Mouse (Mus musculus) MEL (cell line): ENCODE data around the gene Mmaa. TPM values are rescaled to one million over a fixed set of nuclear protein-coding genes. Genes with fewer than 3 reads are reported as not detected.

Experiments
- DNase-seq: peaks from one replicate; pipeline ENCODE4 v3.0.0; 2011; ENCODE audit warnings: low read depth, low spot score
- H3K27ac ChIP-seq: 2 replicates; pipeline ENCODE4 v1.5.1; 2012; ENCODE audit warnings: low read depth, mild to moderate bottlenecking, control low read depth, low read length, moderate library complexity; ENCODE audit not compliant: control insufficient read depth
- H3K27me3 ChIP-seq, 2 experiments: fragments of 150-350 bp in 1 of 2; sonication (generic) in 1 of 2; 2 replicates each; pipeline ENCODE4 v1.6.1; 2012; ENCODE audit warnings: low read length in 2 of 2, mild to moderate bottlenecking in 2 of 2, improper control_type of control experiment in 1 of 2, moderate library complexity in 1 of 2; ENCODE audit not compliant: insufficient read depth in 2 of 2, control insufficient read depth in 1 of 2
- H3K36me3 ChIP-seq, 2 experiments: 2 replicates each; pipeline ENCODE4 v1.6.1; 2012 to 2014; ENCODE audit warnings: low read length in 2 of 2, improper control_type of control experiment in 1 of 2, inconsistent platforms in 1 of 2, mild to moderate bottlenecking in 1 of 2; ENCODE audit not compliant: insufficient read depth in 2 of 2, control insufficient read depth in 1 of 2
- H3K4me1 ChIP-seq, 2 experiments: fragments of 150-350 bp in 1 of 2; sonication (generic) in 1 of 2; 2 replicates each; pipeline ENCODE4 v1.6.1; 2012; ENCODE audit warnings: low read length in 2 of 2, improper control_type of control experiment in 1 of 2, mild to moderate bottlenecking in 1 of 2; ENCODE audit not compliant: insufficient read depth in 2 of 2, control insufficient read depth in 1 of 2
- H3K4me3 ChIP-seq, 2 experiments: fragments of 150-350 bp in 1 of 2; sonication (generic) in 1 of 2; 2 replicates each; pipeline ENCODE4 v1.5.1; 2012; ENCODE audit warnings: low read depth in 2 of 2, low read length in 2 of 2, mild to moderate bottlenecking in 2 of 2, moderate library complexity in 2 of 2, control low read depth in 1 of 2, improper control_type of control experiment in 1 of 2; ENCODE audit not compliant: control insufficient read depth in 1 of 2, insufficient read depth in 1 of 2
- H3K79me2 ChIP-seq: 2 replicates; pipeline ENCODE4 v1.6.1; 2012; ENCODE audit warnings: mild to moderate bottlenecking, low read length, moderate library complexity; ENCODE audit not compliant: control insufficient read depth, poor library complexity, insufficient read depth
- H3K9ac ChIP-seq: 2 replicates; pipeline ENCODE4 v1.6.1; 2012; ENCODE audit warnings: low read depth, mild to moderate bottlenecking, control low read depth, low read length, moderate library complexity; ENCODE audit not compliant: control insufficient read depth, poor library complexity, severe bottlenecking
- H3K9me3 ChIP-seq: fragments of 150-350 bp; sonication (generic); replicated peaks from 2 replicates; pipeline ENCODE4 v1.6.1; 2012; ENCODE audit warnings: mild to moderate bottlenecking, low read length, improper control_type of control experiment, moderate library complexity; ENCODE audit not compliant: insufficient read depth
- CHD2 ChIP-seq: IDR thresholded peaks from 2 replicates; pipeline ENCODE4 v1.6.1; 2011; ENCODE audit warnings: low read length, improper control_type of control experiment
- CTCF ChIP-seq, 3 experiments: IDR thresholded peaks in 2 of 3; conservative IDR thresholded peaks in 1 of 3; 2 replicates each; pipeline ENCODE4 v1.5.1; 2011 to 2012; ENCODE audit warnings: low read length in 3 of 3, low read depth in 2 of 3, mild to moderate bottlenecking in 2 of 3, improper control_type of control experiment in 1 of 3, inconsistent platforms in 1 of 3, mixed read lengths in 1 of 3, moderate library complexity in 1 of 3; ENCODE audit not compliant: control insufficient read depth in 1 of 3, insufficient read depth in 1 of 3, poor library complexity in 1 of 3, severe bottlenecking in 1 of 3
- E2F4 ChIP-seq: IDR thresholded peaks from 2 replicates; pipeline ENCODE4 v1.6.1; 2011; ENCODE audit warnings: low read depth, low read length, improper control_type of control experiment, borderline replicate concordance
- ELF1 ChIP-seq: IDR thresholded peaks from 2 replicates; pipeline ENCODE4 v1.6.1; 2014; ENCODE audit warnings: low read depth, mild to moderate bottlenecking, inconsistent platforms, low read length, improper control_type of control experiment, moderate library complexity
- EP300 ChIP-seq, 2 experiments: IDR thresholded peaks; 2 replicates each; pipeline ENCODE4 v1.6.1; 2011; ENCODE audit warnings: improper control_type of control experiment in 2 of 2, low read length in 2 of 2, low read depth in 1 of 2, mild to moderate bottlenecking in 1 of 2
- HCFC1 ChIP-seq: IDR thresholded peaks from 2 replicates; pipeline ENCODE4 v1.6.1; 2012; ENCODE audit warnings: low read depth, mild to moderate bottlenecking, inconsistent platforms, low read length, improper control_type of control experiment, moderate library complexity
- KAT2A ChIP-seq: conservative IDR thresholded peaks from 2 replicates; pipeline ENCODE4 v1.6.1; 2012; ENCODE audit warnings: low read depth, low read length, improper control_type of control experiment, inconsistent platforms
- MAX ChIP-seq: IDR thresholded peaks from 2 replicates; pipeline ENCODE4 v1.6.1; 2011; ENCODE audit warnings: low read length, improper control_type of control experiment
- MAZ ChIP-seq: IDR thresholded peaks from 2 replicates; pipeline ENCODE4 v1.6.1; 2012; ENCODE audit warnings: low read depth, mild to moderate bottlenecking, inconsistent platforms, low read length, improper control_type of control experiment
- MEF2A ChIP-seq: IDR thresholded peaks from 2 replicates; pipeline ENCODE4 v1.6.1; 2014; ENCODE audit warnings: low read depth, mild to moderate bottlenecking, inconsistent platforms, low read length, improper control_type of control experiment; ENCODE audit not compliant: poor library complexity, insufficient replicate concordance, severe bottlenecking; ENCODE audit errors: extremely low read depth
- MYB ChIP-seq: IDR thresholded peaks from 2 replicates; pipeline ENCODE4 v1.6.1; 2011; ENCODE audit warnings: mild to moderate bottlenecking, low read depth, low read length, improper control_type of control experiment
- NELFE ChIP-seq: IDR thresholded peaks from 2 replicates; pipeline ENCODE4 v1.6.1; 2011; ENCODE audit warnings: low read depth, low read length, improper control_type of control experiment
- NRF1 ChIP-seq: IDR thresholded peaks from 2 replicates; pipeline ENCODE4 v1.6.1; 2014; ENCODE audit warnings: low read depth, mild to moderate bottlenecking, inconsistent platforms, low read length, improper control_type of control experiment, moderate library complexity; ENCODE audit not compliant: poor library complexity, insufficient read depth, severe bottlenecking
- POLR2AphosphoS5 ChIP-seq: IDR thresholded peaks from 2 replicates; pipeline ENCODE4 v1.6.1; 2012; ENCODE audit warnings: low read depth, borderline replicate concordance, mild to moderate bottlenecking, inconsistent platforms, low read length, moderate library complexity, mixed read lengths
- RAD21 ChIP-seq: IDR thresholded peaks from 2 replicates; pipeline ENCODE4 v1.6.1; 2011; ENCODE audit warnings: mild to moderate bottlenecking, low read depth, low read length, improper control_type of control experiment
- RCOR1 ChIP-seq: IDR thresholded peaks from 2 replicates; pipeline ENCODE4 v1.6.1; 2012; ENCODE audit warnings: low read depth, mild to moderate bottlenecking, inconsistent platforms, low read length, improper control_type of control experiment
- SIN3A ChIP-seq: IDR thresholded peaks from 2 replicates; pipeline ENCODE4 v1.6.1; 2012; ENCODE audit warnings: low read length, improper control_type of control experiment, inconsistent platforms
- SMC3 ChIP-seq: IDR thresholded peaks from 2 replicates; pipeline ENCODE4 v1.6.1; 2011; ENCODE audit warnings: low read depth, low read length, improper control_type of control experiment
- TAL1 ChIP-seq: IDR thresholded peaks from 2 replicates; pipeline ENCODE4 v1.6.1; 2012; ENCODE audit warnings: mild to moderate bottlenecking, inconsistent platforms, low read length, moderate library complexity, mixed read lengths
- ZC3H11A ChIP-seq: IDR thresholded peaks from 2 replicates; pipeline ENCODE4 v1.6.1; 2012; ENCODE audit warnings: low read depth, mild to moderate bottlenecking, inconsistent platforms, low read length, improper control_type of control experiment
- ZNF384 ChIP-seq: IDR thresholded peaks from 2 replicates; pipeline ENCODE4 v1.6.1; 2012; ENCODE audit warnings: low read depth, mild to moderate bottlenecking, inconsistent platforms, low read length, improper control_type of control experiment
- polyA plus RNA-seq, 2 experiments: library from polyadenylated mRNA; stranded (reverse) in 1 of 2; unstranded in 1 of 2; fragments of >175 nt in 1 of 2; fragments of >200 nt in 1 of 2; gene quantifications; 2 replicates each; pipeline versions ENCODE4 v1.2.1 to v1.2.4; 2012; ENCODE audit warnings: low replicate concordance in 2 of 2, low read depth in 1 of 2; ENCODE audit not compliant: insufficient read length in 2 of 2, insufficient read depth in 1 of 2, missing spikeins in 1 of 2
- total RNA-seq: library from RNA; depleted of rRNA; stranded (reverse); fragments of 300-350 nt; gene quantifications from 2 replicates; pipeline ENCODE4 v1.2.3, GENCODE M21; 2012

Mmaa gene
- total and polyA plus RNA-seq, 3 experiments: 3.2 to 6.8 TPM; not detected in 1

DNA sequence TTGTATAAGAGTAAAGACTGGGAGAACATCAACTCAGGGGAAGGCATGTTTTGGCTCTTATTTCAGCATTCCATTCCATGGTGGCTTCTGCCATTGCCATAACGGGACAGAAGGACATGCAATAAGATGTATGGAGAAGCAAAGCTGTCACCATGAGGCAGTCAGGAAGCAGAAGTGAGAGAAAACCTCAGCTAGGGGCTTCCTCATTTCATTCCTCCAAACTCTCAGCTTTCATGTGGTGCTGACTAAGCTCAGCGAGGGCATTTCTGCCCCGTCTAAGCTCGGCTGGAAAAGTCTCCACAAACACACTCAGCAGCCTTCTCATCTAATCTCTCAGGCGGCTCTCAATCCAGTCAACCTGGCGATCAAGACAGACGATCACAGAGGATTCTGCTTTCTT, 69.2 kb downstream of the Mmaa start:
- H3K4me3 ChIP-seq: no peak overlapping the region
- no peaks in the 10 kb centered on the region for H3K9me3 ChIP-seq
- TF ChIP-seq EP300 (IDR thresholded peaks at IDR 0.05; ENCODE audit: low read depth in 1 of 2, low read length in 2 of 2): no peak
- no peak for TF ChIP-seq CTCF (IDR thresholded peaks at IDR 0.05 in 2 of 3, conservative IDR thresholded peaks at IDR 0.05 in 1 of 3; ENCODE audit: control insufficient read depth in 1 of 3, insufficient read depth in 1 of 3, low read depth in 2 of 3, low read length in 3 of 3, poor library complexity in 1 of 3, severe bottlenecking in 1 of 3)
- TF ChIP-seq MYB: no peak
- no peak for TF ChIP-seq SIN3A
- no peak for TF ChIP-seq TAL1
- no peak for TF ChIP-seq RCOR1
- TF ChIP-seq MAX: no peak
- TF ChIP-seq NELFE: no peak
- no peak overlapping the region for H3K9ac ChIP-seq
- no peaks in the 10 kb centered on the region for H3K36me3 ChIP-seq
- H3K79me2 ChIP-seq: no peaks in the 10 kb centered on the region
- no peaks in the 10 kb centered on the region for H3K27me3 ChIP-seq
- DNase-seq: no peak
- no peaks in the 10 kb centered on the region for H3K4me1 ChIP-seq
- no peak overlapping the region for H3K27ac ChIP-seq

DNA sequence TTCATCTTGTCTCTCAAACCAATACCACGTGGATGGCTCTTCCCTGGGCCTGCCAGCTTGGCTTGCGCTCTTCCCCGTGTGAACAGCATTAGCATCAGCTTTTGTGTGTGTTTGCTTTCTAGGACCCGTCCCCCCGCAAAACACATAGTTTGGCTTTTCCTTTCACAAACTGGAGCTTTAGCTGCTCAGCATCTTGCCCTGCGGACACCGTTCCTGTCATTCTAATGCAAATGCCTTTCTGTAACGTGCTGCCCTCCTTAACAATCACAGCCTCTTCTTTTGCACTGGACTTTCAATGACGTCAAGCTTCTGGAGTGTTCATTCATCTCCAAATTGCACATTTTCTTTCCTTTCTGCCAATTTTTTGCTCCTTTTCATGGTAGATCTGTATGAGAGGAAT, 70.4 kb downstream of the Mmaa start:
- no peak overlapping the region for H3K9ac ChIP-seq
- H3K27me3 ChIP-seq: no peaks in the 10 kb centered on the region
- H3K36me3 ChIP-seq: no peaks in the 10 kb centered on the region
- H3K4me3 ChIP-seq: no peak overlapping the region
- TF ChIP-seq NELFE (no peak), KAT2A (no peak), ZC3H11A (no peak), HCFC1 (no peak), RAD21 (no peak), ZNF384 (no peak)
- TF ChIP-seq, all 39 proteins: peak for 0
- Histone ChIP-seq H3K4me1 (no peaks in the 10 kb centered on the region), H3K79me2 (no peaks in the 10 kb centered on the region), H3K9me3 (no peaks in the 10 kb centered on the region), H3K27ac (no peak overlapping the region)
- no peak for DNase-seq

DNA sequence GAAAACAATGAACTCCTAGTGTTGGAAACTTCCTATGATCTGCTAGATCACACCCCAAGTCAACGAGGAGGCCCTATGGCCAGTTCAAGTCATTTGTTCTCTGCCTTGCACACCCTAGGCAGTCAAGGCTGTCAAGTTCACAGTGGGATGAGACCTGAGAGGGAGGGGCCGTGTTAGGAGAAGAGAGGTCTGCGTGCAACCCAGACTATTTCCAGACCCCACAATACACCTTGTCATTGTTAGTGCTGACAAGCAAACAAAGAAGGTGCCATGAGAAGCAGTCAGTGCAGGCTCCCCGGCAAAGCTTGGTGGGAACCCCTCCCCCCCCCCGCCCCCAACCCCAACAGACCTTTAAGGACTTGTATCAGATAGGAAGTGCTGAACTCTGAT, 72.0 kb downstream of the Mmaa start:
- no peaks in the 10 kb centered on the region for H3K27me3 ChIP-seq
- no peaks in the 10 kb centered on the region for H3K4me1 ChIP-seq
- no peak overlapping the region for H3K4me3 ChIP-seq
- H3K36me3 ChIP-seq: no peaks in the 10 kb centered on the region
- no peak for TF ChIP-seq ELF1
- no peak for TF ChIP-seq ZC3H11A
- no peak for TF ChIP-seq E2F4
- no peak for TF ChIP-seq MAZ
- TF ChIP-seq MYB: no peak
- no peak for TF ChIP-seq HCFC1
- no peak for TF ChIP-seq NRF1
- no peak for TF ChIP-seq KAT2A
- no peak for TF ChIP-seq MEF2A
- TF ChIP-seq CHD2: no peak
- no peak for TF ChIP-seq POLR2AphosphoS5
- TF ChIP-seq SMC3: no peak
- no peaks in the 10 kb centered on the region for H3K9me3 ChIP-seq
- DNase-seq: no peak
- no peak overlapping the region for H3K27ac ChIP-seq
- no peaks in the 10 kb centered on the region for H3K79me2 ChIP-seq
- H3K9ac ChIP-seq: no peak overlapping the region
